Mouse (Mus musculus) liver, adult 2 months (tissue): ENCODE data around the gene Arhgef25.

ENCODE experiments used
- CTCF ChIP-seq: fragments of 200-500 bp; IDR thresholded peaks from 2 replicates; pipeline ENCODE4 v1.5.1; 2011; ENCODE audit warnings: low read depth, low read length, control low read depth
- POLR2A ChIP-seq: fragments of 200-500 bp; IDR thresholded peaks from 2 replicates; pipeline ENCODE4 v1.6.1; 2011; ENCODE audit warnings: low read length, control low read depth; ENCODE audit not compliant: insufficient read depth; ENCODE audit errors: extremely low read depth

GRCm38 (mm10) chr10:127167614-127168192 is 22.2 kb downstream of the Arhgef25 start:
- TF ChIP-seq POLR2A (0 out of 2 replicates have a peak, but pooled peaks have one; percentile 31), CTCF (no peak)
